ENCODE assay signal across 33 mouse cellular contexts in genomic region chr12:87003606-87004005, GRCm38 (mm10). TPM values are rescaled to one million over a fixed set of nuclear protein-coding genes. Genes with fewer than 3 reads are reported as not detected.
"Had no signal": no experiment of that assay in that cellular context is flagged by ENCODE, and none has a peak within 500 bp of the region (broad histone marks: within the 10 kb centered on the region; RNA-seq: fewer than 3 reads in every experiment).

No protein-coding gene starts in this region.

- H3K27me3 ChIP-seq: embryonic facial prominence, embryonic 12.5 days; embryonic facial prominence, embryonic 13.5 days; embryonic facial prominence, embryonic 15.5 days; forebrain, embryonic 12.5 days; forebrain, embryonic 13.5 days; forebrain, embryonic 15.5 days had no signal

- H3K4me3 ChIP-seq: embryonic facial prominence, embryonic 10.5 days; embryonic facial prominence, embryonic 12.5 days; embryonic facial prominence, embryonic 13.5 days; embryonic facial prominence, embryonic 15.5 days; erythroblast, embryonic 14.5 days; forebrain, embryonic 10.5 days; forebrain, embryonic 12.5 days; forebrain, embryonic 13.5 days; forebrain, embryonic 15.5 days; gastrocnemius, adult 2 months; heart, adult 2 months had no signal

- H3K27ac ChIP-seq: embryonic facial prominence, embryonic 10.5 days; embryonic facial prominence, embryonic 12.5 days; embryonic facial prominence, embryonic 13.5 days; embryonic facial prominence, embryonic 15.5 days; forebrain, embryonic 10.5 days; forebrain, embryonic 12.5 days; forebrain, embryonic 13.5 days; forebrain, embryonic 15.5 days; gastrocnemius, adult 2 months; heart, adult 2 months had no signal

- H3K9ac ChIP-seq: embryonic facial prominence, embryonic 13.5 days; embryonic facial prominence, embryonic 15.5 days; forebrain, embryonic 12.5 days; forebrain, embryonic 13.5 days; forebrain, embryonic 15.5 days had no signal

- H3K4me1 ChIP-seq: embryonic facial prominence, embryonic 15.5 days had no signal

- ATAC-seq: forebrain, embryonic 13.5 days; forebrain, embryonic 14.5 days; forebrain, embryonic 15.5 days; forebrain, embryonic 16.5 days had no signal

- H3K9me3 ChIP-seq: embryonic facial prominence, embryonic 10.5 days; embryonic facial prominence, embryonic 12.5 days; embryonic facial prominence, embryonic 13.5 days; embryonic facial prominence, embryonic 15.5 days; forebrain, embryonic 10.5 days; forebrain, embryonic 12.5 days; forebrain, embryonic 13.5 days; forebrain, embryonic 15.5 days had no signal

- H3K4me2 ChIP-seq: embryonic facial prominence, embryonic 12.5 days; embryonic facial prominence, embryonic 13.5 days; embryonic facial prominence, embryonic 15.5 days; forebrain, embryonic 12.5 days; forebrain, embryonic 13.5 days; forebrain, embryonic 15.5 days had no signal

- DNase-seq: cerebellum, adult 2 months; cerebellum, adult 8-10 months; cerebellum, adult 9-10 months; cerebellum, adult 9-11 months; cerebellum, postnatal 10 days; cerebellum, postnatal 25 days; cerebellum, postnatal 36 days; embryo, embryonic 11 days; gastrocnemius, adult 2 months; gastrocnemius, postnatal 10 days; gastrocnemius, postnatal 14 days; gastrocnemius, postnatal 25 days; gastrocnemius, postnatal 36 days; heart, adult 18-20 months; heart, adult 2 months had no signal

- H3K36me3 ChIP-seq: embryonic facial prominence, embryonic 10.5 days; embryonic facial prominence, embryonic 12.5 days; embryonic facial prominence, embryonic 13.5 days; embryonic facial prominence, embryonic 15.5 days; forebrain, embryonic 10.5 days; forebrain, embryonic 12.5 days; forebrain, embryonic 15.5 days had no signal

RNA-seq across cellular contexts. Expression of gene Zdhhc22, which starts 13.4 kb away (rescaled TPM):
- total RNA-seq: common myeloid progenitor, adult 5-6 weeks; gastrocnemius, adult 18-20 months; gastrocnemius, adult 2 months; gastrocnemius, adult 8-10 months; gastrocnemius, postnatal 10 days; gastrocnemius, postnatal 14 days; gastrocnemius, postnatal 25 days; gastrocnemius, postnatal 36 days; gastrocnemius, postnatal 4 days; granulocyte monocyte progenitor cell, adult 5-6 weeks; heart, adult 18-20 months; heart, adult 2 months; heart, adult 8-10 months had no signal
- polyA plus RNA-seq: erythroblast, embryonic 14.5 days; forebrain, embryonic 10.5 days; gonadal fat pad, adult 2 months; heart, adult 2 months had no signal

RNA-seq across cellular contexts. Expression of gene Tmem63c, which starts 17.5 kb away (rescaled TPM):
- total RNA-seq: common myeloid progenitor, adult 5-6 weeks; gastrocnemius, adult 18-20 months; gastrocnemius, adult 2 months; gastrocnemius, postnatal 25 days; gastrocnemius, postnatal 36 days; granulocyte monocyte progenitor cell, adult 5-6 weeks had no signal
- polyA plus RNA-seq: erythroblast, embryonic 14.5 days had no signal
